Mouse (Mus musculus) neural tube, embryonic 12.5 days (tissue): Measurements from ENCODE around the gene 4930544D05Rik. TPM values are rescaled to one million over a fixed set of nuclear protein-coding genes. Genes with fewer than 3 reads are reported as not detected.

Source experiments
- ATAC-seq: fragments of 200-750 bp; cut with Nextera tagmentation; 2 replicates; pipeline ENCODE4 v1.8.0; 2017; ENCODE audit warnings: low read depth, mild to moderate bottlenecking, moderate TSS enrichment, moderate library complexity; ENCODE audit not compliant: low FRiP score
- H3K27ac ChIP-seq: fragments of 300-500 bp; sonication (generic); 2 replicates; pipeline ENCODE4 v1.5.1; 2016
- H3K27me3 ChIP-seq: fragments of 300-500 bp; sonication (generic); replicated peaks from 2 replicates; pipeline ENCODE4 v1.6.1; 2016; ENCODE audit warnings: mild to moderate bottlenecking
- H3K36me3 ChIP-seq: fragments of 300-500 bp; sonication (generic); 2 replicates; pipeline ENCODE4 v1.6.1; 2016; ENCODE audit warnings: mild to moderate bottlenecking
- H3K4me1 ChIP-seq: fragments of 300-500 bp; sonication (generic); 2 replicates; pipeline ENCODE4 v1.6.1; 2016
- H3K4me2 ChIP-seq: fragments of 300-500 bp; sonication (generic); replicated peaks from 2 replicates; pipeline ENCODE4 v1.6.1; 2016; ENCODE audit warnings: mild to moderate bottlenecking
- H3K4me3 ChIP-seq: fragments of 300-500 bp; sonication (generic); 2 replicates; pipeline ENCODE4 v1.5.1; 2016
- H3K9ac ChIP-seq: fragments of 300-500 bp; sonication (generic); 2 replicates; pipeline ENCODE4 v1.6.1; 2016; ENCODE audit warnings: mild to moderate bottlenecking
- H3K9me3 ChIP-seq: fragments of 300-500 bp; sonication (generic); 2 replicates; pipeline ENCODE4 v1.6.1; 2016; ENCODE audit warnings: mild to moderate bottlenecking
- WGBS: fragments of 180-500 bp; shearing (Covaris S2); methylation state at CpG from one replicate; pipeline ENCODE4 v1.1.7; 2016; 5-methylcytosine and 5-hydroxymethylcytosine counted together
- polyA plus RNA-seq: library from polyadenylated mRNA; unstranded; fragments of >200 nt; fragmentation: Nextera tagmentation; extraction: Ambion mirVana; gene quantifications from 2 replicates; pipeline ENCODE4 v1.2.1, GENCODE M21; 2016

4930544D05Rik gene
- polyA plus RNA-seq, 1 experiment from 2014 or later, result not detected

DNA sequence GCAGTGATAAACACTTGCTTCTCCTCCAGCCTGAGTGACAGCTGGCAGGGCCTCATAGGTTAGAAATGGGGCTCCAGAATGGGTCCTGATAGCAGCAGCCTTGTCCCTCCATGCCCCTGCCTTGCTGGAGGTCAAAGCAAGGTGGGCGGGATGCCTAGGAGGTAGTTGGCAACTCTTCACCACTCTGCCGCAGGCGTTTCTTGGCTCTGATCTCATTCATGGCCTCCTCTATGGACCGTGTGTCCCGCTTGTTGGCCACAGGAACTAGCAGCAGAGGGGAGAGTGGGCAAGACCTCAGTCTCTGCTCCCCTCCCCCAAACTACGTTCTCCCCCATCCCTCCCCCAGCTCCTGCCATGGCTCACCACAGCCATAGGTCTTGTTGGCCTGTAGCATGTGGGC is 48.3 kb downstream of the 4930544D05Rik start:
- WGBS, result 95% methylated on average over 6 of the region's 6 CpGs
- no peak overlapping the region for H3K4me2 ChIP-seq

DNA sequence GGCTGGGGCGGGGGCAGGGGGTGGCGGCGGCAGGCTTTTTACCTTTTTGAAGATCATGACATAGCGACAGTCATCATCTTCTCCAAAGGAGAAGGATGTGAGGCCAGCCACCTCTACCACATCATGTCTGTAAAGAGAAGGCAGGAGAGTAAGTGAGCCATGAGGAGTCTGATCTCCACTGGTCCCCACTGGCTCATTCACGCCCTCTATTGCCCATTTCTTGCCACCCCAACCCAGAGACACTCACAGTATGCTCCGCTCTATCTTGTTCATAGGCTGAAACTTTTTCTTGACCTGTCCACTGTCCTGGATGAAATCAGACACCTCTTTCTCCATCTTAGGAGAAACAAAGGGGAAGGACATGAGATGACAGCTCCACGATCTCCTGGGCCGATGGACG is 49.1 kb downstream of the 4930544D05Rik start:
- Histone ChIP-seq H3K4me2 (no peak overlapping the region), H3K9ac (no peak overlapping the region), H3K36me3 (peaks cover 56% of the 10 kb centered on the region), H3K27ac (no peak overlapping the region), H3K9me3 (no peaks in the 10 kb centered on the region), H3K27me3 (no peaks in the 10 kb centered on the region), H3K4me1 (peaks cover 9% of the 10 kb centered on the region), H3K4me3 (no peak overlapping the region)
- 94% methylated on average over 9 of the region's 9 CpGs for WGBS
- ATAC-seq, result no peak

More for the DNA sequence above, 48.3 kb downstream of the 4930544D05Rik start:
- H3K27ac ChIP-seq, result no peak overlapping the region
- no peak for ATAC-seq
- peaks cover 56% of the 10 kb centered on the region for H3K36me3 ChIP-seq
- no peaks in the 10 kb centered on the region for H3K27me3 ChIP-seq
- no peak overlapping the region for H3K9ac ChIP-seq
- H3K4me3 ChIP-seq, result no peak overlapping the region
- H3K9me3 ChIP-seq, result no peaks in the 10 kb centered on the region
- H3K4me1 ChIP-seq, result peaks cover 8% of the 10 kb centered on the region

Other genes with a start within 250 kb of the 4930544D05Rik start
- 37.6 and 38.2 TPM in 2 replicates for gene Pelp1, start 205.8 kb upstream of the 4930544D05Rik start, polyA plus RNA-seq
- gene Arrb2, start 183.2 kb upstream of the 4930544D05Rik start, polyA plus RNA-seq, result 36.0 and 36.4 TPM in 2 replicates
- 35.8 and 38.8 TPM in 2 replicates for gene Med11, start 163.9 kb upstream of the 4930544D05Rik start, polyA plus RNA-seq
- 0.34 and 0.63 TPM in 2 replicates for gene Zmynd15, start 156.4 kb upstream of the 4930544D05Rik start, polyA plus RNA-seq
- gene Cxcl16, start 155.9 kb upstream of the 4930544D05Rik start, polyA plus RNA-seq, result 3.5 and 3.9 TPM in 2 replicates
- not detected in 2 replicates for gene Tm4sf5, start 110.6 kb upstream of the 4930544D05Rik start, polyA plus RNA-seq
- not detected in 2 replicates for gene Vmo1, start 101.2 kb upstream of the 4930544D05Rik start, polyA plus RNA-seq
- gene Gltpd2, start 96.7 kb upstream of the 4930544D05Rik start, polyA plus RNA-seq, result 0.22 and 0.42 TPM in 2 replicates
- 779 and 832 TPM in 2 replicates for gene Psmb6, start 90.5 kb upstream of the 4930544D05Rik start, polyA plus RNA-seq
- gene Gm40193, start 82.9 kb upstream of the 4930544D05Rik start, polyA plus RNA-seq, result not detected in 2 replicates
- gene Pld2, start 75.8 kb upstream of the 4930544D05Rik start, polyA plus RNA-seq, result 4.7 and 5.8 TPM in 2 replicates
- gene Mink1, start 53.0 kb upstream of the 4930544D05Rik start, polyA plus RNA-seq, result 15.8 and 16.6 TPM in 2 replicates
- not detected in 2 replicates for gene Chrne, start 3.4 kb downstream of the 4930544D05Rik start, polyA plus RNA-seq
- 0.26 and 0.49 TPM in 2 replicates for gene Gp1ba, start 23.3 kb downstream of the 4930544D05Rik start, polyA plus RNA-seq
- 91.0 and 101 TPM in 2 replicates for gene Rnf167, start 31.4 kb downstream of the 4930544D05Rik start, polyA plus RNA-seq
- 152 TPM in 2 replicates for gene Slc25a11, start 31.6 kb downstream of the 4930544D05Rik start, polyA plus RNA-seq
- 1,155 and 1,157 TPM in 2 replicates for gene Pfn1, start 38.8 kb downstream of the 4930544D05Rik start, polyA plus RNA-seq
- gene Eno3, start 41.4 kb downstream of the 4930544D05Rik start, polyA plus RNA-seq, result 19.3 and 20.1 TPM in 2 replicates
- gene Spag7, start 53.6 kb downstream of the 4930544D05Rik start, polyA plus RNA-seq, result 154 and 158 TPM in 2 replicates
- 15.2 and 16.7 TPM in 2 replicates for gene Camta2, start 72.3 kb downstream of the 4930544D05Rik start, polyA plus RNA-seq
- gene Inca1, start 84.3 kb downstream of the 4930544D05Rik start, polyA plus RNA-seq, result 0.71 and 0.86 TPM in 2 replicates
- gene Kif1c, start 84.7 kb downstream of the 4930544D05Rik start, polyA plus RNA-seq, result 2.3 and 2.8 TPM in 2 replicates
- 10.9 and 12.4 TPM in 2 replicates for gene Zfp3, start 148.4 kb downstream of the 4930544D05Rik start, polyA plus RNA-seq
- gene Scimp, start 196.7 kb downstream of the 4930544D05Rik start, polyA plus RNA-seq, result not detected in 2 replicates
- gene Rabep1, start 228.9 kb downstream of the 4930544D05Rik start, polyA plus RNA-seq, result 58.7 and 62.1 TPM in 2 replicates